Mouse (Mus musculus) bone marrow, adult 2 months (tissue): Measurements from ENCODE around the gene Fnd3c2.

Experiments used
- CTCF ChIP-seq: fragments of 200-500 bp; IDR thresholded peaks from 2 replicates; pipeline ENCODE4 v1.5.1; 2011; ENCODE audit warnings: low read length, control low read depth; ENCODE audit not compliant: control insufficient read depth, insufficient read depth
- POLR2A ChIP-seq: fragments of 200-500 bp; IDR thresholded peaks from 2 replicates; pipeline ENCODE4 v1.6.1; 2011; ENCODE audit warnings: low read depth, mild to moderate bottlenecking, control low read depth, low read length, borderline replicate concordance; ENCODE audit not compliant: control insufficient read depth

GRCm38 (mm10) chrX:106209100-106209499 is 46.1 kb downstream of the Fnd3c2 start:
- TF ChIP-seq CTCF (no peak), POLR2A (no peak)
